Mouse (Mus musculus) erythroid progenitor cell, adult 5-6 weeks (primary cell): Measurements from ENCODE around the gene Trdmt1. TPM values are rescaled to one million over a fixed set of nuclear protein-coding genes. Genes with fewer than 3 reads are reported as not detected.

Source experiments
- ATAC-seq: replicated peaks from 2 replicates; pipeline ENCODE4 v1.8.0; 2016; ENCODE audit warnings: moderate number of reproducible peaks, mild to moderate bottlenecking, moderate TSS enrichment, inconsistent platforms; ENCODE audit not compliant: poor library complexity, low FRiP score, severe bottlenecking
- total RNA-seq, 2 experiments: library from RNA; stranded (forward) in 1 of 2; stranded (reverse) in 1 of 2; fragments of 150-400 nt in 1 of 2; fragments of 186-747, 209-891 nt in 1 of 2; gene quantifications; 2 replicates each; pipeline versions ENCODE4 v1.2.3 to v1.2.4; 2015 to 2017; ENCODE audit warnings: low replicate concordance in 2 of 2

Trdmt1 gene
- total RNA-seq, 2 experiments from 2014 or later = 1.7 to 4.6 TPM

- ATAC-seq = no peak
These were observed 41.8 kb downstream of the Trdmt1 start for GRCm38 (mm10) chr2:13502717-13503116.

- no peak for ATAC-seq
These were observed 42.9 kb downstream of the Trdmt1 start for GRCm38 (mm10) chr2:13501553-13501952.

- ATAC-seq = no peak
These were observed 44.0 kb downstream of the Trdmt1 start for GRCm38 (mm10) chr2:13500298-13500999.

GRCm38 (mm10) chr2:13499196-13499595 lies 45.3 kb downstream of the Trdmt1 start:
- no peak for ATAC-seq

GRCm38 (mm10) chr2:13496087-13496486 lies 48.4 kb downstream of the Trdmt1 start:
- ATAC-seq = no peak

GRCm38 (mm10) chr2:13492927-13493326 lies 51.5 kb downstream of the Trdmt1 start:
- ATAC-seq = no peak

- no peak for ATAC-seq
These were observed 52.7 kb downstream of the Trdmt1 start, which contains the start of gene Cubn for GRCm38 (mm10) chr2:13491734-13492133. Cubn (minus strand) TSS chr2:13491813.

GRCm38 (mm10) chr2:13490480-13490879 lies 54.0 kb downstream of the Trdmt1 start:
- ATAC-seq = no peak

- no peak for ATAC-seq
These were observed 58.0 kb downstream of the Trdmt1 start for GRCm38 (mm10) chr2:13486470-13486869.

GRCm38 (mm10) chr2:13484566-13484965 lies 59.9 kb downstream of the Trdmt1 start:
- ATAC-seq = no peak

GRCm38 (mm10) chr2:13480744-13481143 lies 63.7 kb downstream of the Trdmt1 start:
- ATAC-seq = no peak

- ATAC-seq = no peak
These were observed 65.3 kb downstream of the Trdmt1 start for GRCm38 (mm10) chr2:13479165-13479564.

- ATAC-seq = no peak
These were observed 74.4 kb downstream of the Trdmt1 start for GRCm38 (mm10) chr2:13470108-13470507.

GRCm38 (mm10) chr2:13469641-13470040 lies 74.8 kb downstream of the Trdmt1 start:
- ATAC-seq = no peak

- no peak for ATAC-seq
These were observed 77.8 kb downstream of the Trdmt1 start for GRCm38 (mm10) chr2:13466685-13467084.

Other genes with a start within 250 kb of the Trdmt1 start
- gene Cubn, start 52.9 kb downstream of the Trdmt1 start, total RNA-seq (2015; ENCODE audit: low replicate concordance) = not detected in 2 replicates
- gene Cubn, start 52.9 kb downstream of the Trdmt1 start, total RNA-seq (2017; ENCODE audit: low replicate concordance) = not detected in 2 replicates
- gene Vim, start 29.3 kb upstream of the Trdmt1 start, total RNA-seq (2015; ENCODE audit: low replicate concordance) = 175 and 244 TPM in 2 replicates
- 125 and 130 TPM in 2 replicates for gene Vim, start 29.3 kb upstream of the Trdmt1 start, total RNA-seq (2017; ENCODE audit: low replicate concordance)
- gene St8sia6, start 249.4 kb upstream of the Trdmt1 start, total RNA-seq (2015; ENCODE audit: low replicate concordance) = 1.1 TPM in 1 of 2 replicates, not detected in the other
- gene St8sia6, start 249.4 kb upstream of the Trdmt1 start, total RNA-seq (2017; ENCODE audit: low replicate concordance) = 0.98 and 1.3 TPM in 2 replicates